Mouse (Mus musculus) erythroblast, embryonic 14.5 days (primary cell): ENCODE measurements at regions not wholly inside any gene's neighbourhood (a gene's known extent, or its start where the extent isn't known, plus 50 kb on each side); places are given as distances from the start of the nearest gene placed in this dataset.

Experiments used
- GATA1 ChIP-seq: IDR thresholded peaks from 2 replicates; pipeline ENCODE4 v1.6.1; 2012; ENCODE audit warnings: low read length, inconsistent platforms, mixed read lengths
- TAL1 ChIP-seq: IDR thresholded peaks from 3 replicates; pipeline ENCODE4 v1.6.1; 2012; ENCODE audit warnings: low read length, inconsistent platforms, mixed read lengths

GRCm38 (mm10) chr4:106225184-106225862 lies 90.7 kb upstream of the Usp24 start:
- no peak for TF ChIP-seq GATA1
- TF ChIP-seq TAL1 = no peak
